Mouse (Mus musculus): Measurements from ENCODE around the gene Cryba1. TPM values are rescaled to one million over a fixed set of nuclear protein-coding genes. Genes with fewer than 3 reads are reported as not detected.

Gene Cryba1
- total RNA-seq, 2 experiments from 2014 or later: not detected

GRCm38 (mm10) chr11:77693026-77693425 is 32.1 kb downstream of the Cryba1 start:
- no peak overlapping the region for H3K4me3 ChIP-seq
- DNase-seq (ENCODE audit: low spot score in 2 of 2): no peak
- no peak overlapping the region for H3K27ac ChIP-seq
- no peak for TF ChIP-seq CTCF (conservative IDR thresholded peaks at IDR 0.05)

DNA sequence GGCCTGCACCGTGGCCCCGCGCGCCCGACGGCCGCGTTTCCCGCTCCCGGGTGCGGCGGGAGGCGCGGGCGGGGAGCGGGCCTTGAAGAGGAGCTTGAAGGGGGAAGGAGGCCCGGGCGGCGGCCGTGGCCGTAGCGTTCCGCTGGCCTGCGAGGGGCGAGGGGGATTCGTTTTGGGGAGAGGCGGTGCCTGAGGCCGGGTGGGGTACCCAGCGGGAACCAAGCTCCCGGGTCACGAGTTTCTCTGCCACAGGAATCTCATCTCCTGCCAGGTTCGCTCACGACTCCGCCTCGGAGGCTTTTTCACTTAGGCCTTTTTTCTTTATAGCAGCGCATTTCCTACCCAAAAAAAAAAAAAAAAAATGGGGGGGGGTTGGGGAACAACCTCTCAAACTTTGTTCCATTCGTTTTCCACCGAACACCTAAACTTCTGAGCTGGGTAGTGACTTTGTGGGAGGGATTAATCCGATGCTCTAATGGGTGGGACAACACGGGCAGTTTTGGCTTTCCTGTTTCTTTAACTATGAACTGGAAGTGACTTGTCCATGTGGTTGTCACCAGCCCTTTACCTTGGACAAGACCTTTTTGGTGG is 37.4 kb downstream of the Cryba1 start:
- Histone ChIP-seq H3K27ac (peak overlapping the region; percentile 98), H3K4me3 (peak overlapping the region; percentile 98)
- peak; percentile 5 to 27 for DNase-seq (ENCODE audit: low spot score in 2 of 2)
- no peak for TF ChIP-seq CTCF (conservative IDR thresholded peaks at IDR 0.05)

GRCm38 (mm10) chr11:77686841-77687540 is 38.1 kb downstream of the Cryba1 start:
- DNase-seq (ENCODE audit: low spot score in 2 of 2): peak; percentile 10 to 48
- H3K27ac ChIP-seq: peak overlapping the region; percentile 98
- peak overlapping the region; percentile 98 for H3K4me3 ChIP-seq
- no peak for TF ChIP-seq CTCF (conservative IDR thresholded peaks at IDR 0.05)

GRCm38 (mm10) chr11:77686346-77686840 is 38.7 kb downstream of the Cryba1 start:
- peak overlapping the region; percentile 98 for H3K4me3 ChIP-seq
- no peak for TF ChIP-seq CTCF (conservative IDR thresholded peaks at IDR 0.05)
- peak in 1 of 2 experiments; percentile 5 for DNase-seq (ENCODE audit: low spot score in 2 of 2)

DNA sequence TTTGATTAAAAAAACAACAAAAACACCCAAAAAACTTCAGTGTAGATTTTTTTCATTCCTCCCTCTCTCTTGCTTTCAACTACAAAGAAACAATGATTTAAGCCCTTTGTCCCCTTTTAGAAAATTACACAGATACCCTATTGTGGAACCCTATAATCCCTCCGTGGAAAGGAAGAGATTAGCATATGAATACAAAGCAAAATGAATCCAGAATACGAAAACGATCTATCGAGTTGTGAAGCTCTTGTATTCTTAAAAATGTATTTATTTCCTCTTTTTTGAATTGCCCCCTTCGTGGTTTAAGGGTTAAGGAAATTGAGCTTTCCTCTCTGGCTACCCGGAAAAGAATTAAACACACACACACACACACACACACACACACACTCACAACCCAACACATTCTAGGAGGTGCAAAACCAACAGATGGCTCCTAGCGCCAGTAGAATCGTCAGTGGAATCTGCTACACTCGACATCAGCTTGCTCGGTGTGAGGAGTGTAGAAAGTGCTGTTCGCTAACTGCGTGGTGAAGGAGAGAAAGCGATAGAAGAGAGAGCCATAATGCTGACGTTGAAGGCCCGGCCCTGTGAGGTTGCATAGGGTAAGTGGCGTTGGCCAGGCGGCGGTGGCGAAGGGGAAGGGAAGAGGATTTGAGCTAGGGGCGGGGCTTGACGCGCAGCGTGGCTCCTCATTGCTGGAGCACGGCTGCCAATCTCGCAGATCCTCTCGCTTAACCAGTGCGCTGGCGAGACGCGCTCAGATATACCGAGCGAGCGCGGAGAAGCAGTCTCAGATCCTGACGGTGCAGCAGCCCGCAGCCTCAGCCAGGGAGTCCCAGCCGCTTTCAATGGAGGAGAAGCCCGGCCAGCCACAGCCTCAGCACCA is 39.5 kb downstream of the Cryba1 start, which contains the start of gene Nufip2:
Nufip2 (plus strand) TSS at position 773 of the 883 bp plus-strand sequence.
- TF ChIP-seq CTCF (conservative IDR thresholded peaks at IDR 0.05): no peak
- Histone ChIP-seq H3K4me3 (peak within 1 kb of the TSS; percentile 98), H3K27ac (peak within 1 kb of the TSS; percentile 98)
- DNase-seq (ENCODE audit: low spot score in 2 of 2): peak; percentile 99

More at GRCm38 (mm10) chr11:77686346-77686840, 38.7 kb downstream of the Cryba1 start:
- peak overlapping the region; percentile 98 for H3K27ac ChIP-seq

GRCm38 (mm10) chr11:77684896-77685295 is 40.2 kb downstream of the Cryba1 start:
- TF ChIP-seq CTCF (conservative IDR thresholded peaks at IDR 0.05): no peak
- Histone ChIP-seq H3K4me3 (no peak overlapping the region), H3K27ac (peak overlapping the region; percentile 98)
- DNase-seq (ENCODE audit: low spot score in 2 of 2): no peak

DNA sequence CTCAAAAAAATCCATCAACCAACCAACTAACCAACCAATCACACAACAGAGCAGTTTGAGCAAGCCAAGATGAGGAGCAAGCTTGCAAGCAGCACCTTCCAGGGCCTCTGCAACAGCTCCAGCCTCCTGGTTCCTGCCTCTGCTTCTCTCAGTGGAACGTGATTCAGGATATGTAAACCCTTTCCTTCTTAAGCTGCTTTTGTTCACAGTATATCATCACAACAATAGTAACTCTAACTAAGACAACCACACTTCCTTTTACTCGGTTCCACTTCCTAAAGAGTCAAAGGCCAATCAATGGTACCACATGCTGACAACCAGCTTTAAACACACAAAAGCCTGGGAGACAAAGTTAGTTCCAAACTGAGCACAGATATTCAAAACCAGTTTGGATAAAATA is 45.1 kb downstream of the Cryba1 start:
- H3K27ac ChIP-seq: no peak overlapping the region
- TF ChIP-seq CTCF (conservative IDR thresholded peaks at IDR 0.05): no peak
- no peak for DNase-seq (ENCODE audit: low spot score in 2 of 2)
- no peak overlapping the region for H3K4me3 ChIP-seq

DNA sequence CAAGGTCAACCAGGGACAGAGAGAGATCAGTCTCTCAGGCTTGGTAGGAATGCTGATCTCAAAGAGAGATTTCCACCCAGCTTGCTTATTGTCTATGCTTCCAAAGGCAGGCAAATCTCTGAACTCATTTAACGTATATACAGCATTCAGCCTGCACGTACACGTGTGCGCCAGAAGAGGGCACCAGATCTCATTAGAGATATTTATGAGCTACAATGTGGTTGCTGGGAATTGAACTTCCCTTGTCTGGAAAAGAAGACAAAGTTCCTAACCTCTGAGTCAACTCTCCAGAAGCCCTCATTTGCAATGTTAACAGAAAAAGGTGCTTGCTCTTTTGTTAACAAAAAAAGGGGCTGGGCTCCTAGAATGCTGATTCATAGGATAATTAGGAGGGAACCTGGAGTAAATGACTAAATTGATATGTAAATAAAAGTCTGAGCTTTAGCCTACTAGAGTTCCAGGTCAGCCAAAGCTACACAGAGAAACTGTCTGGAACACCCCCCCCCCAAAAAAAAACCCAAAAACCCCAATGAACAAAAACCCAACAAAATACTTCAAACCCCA is 51.6 kb downstream of the Cryba1 start:
- Histone ChIP-seq H3K27ac (no peak overlapping the region), H3K4me3 (no peak overlapping the region)
- no peak for DNase-seq (ENCODE audit: low spot score in 2 of 2)
- TF ChIP-seq CTCF (conservative IDR thresholded peaks at IDR 0.05): peak; percentile 45

GRCm38 (mm10) chr11:77672746-77673145 is 52.3 kb downstream of the Cryba1 start:
- no peak for TF ChIP-seq CTCF (conservative IDR thresholded peaks at IDR 0.05)
- no peak overlapping the region for H3K27ac ChIP-seq
- DNase-seq (ENCODE audit: low spot score in 2 of 2): no peak
- no peak overlapping the region for H3K4me3 ChIP-seq

Other genes starting within 250 kb of the Cryba1 start
- 10 to 100 TPM; 80.1 to 81.7 TPM for gene Ankrd13b, start 235.6 kb downstream of the Cryba1 start, total RNA-seq (2021)
- gene Git1, start 231.7 kb downstream of the Cryba1 start, total RNA-seq (2021): 100 to 1,000 TPM; 295 to 316 TPM
- 1 to 10 TPM; 1.4 to 1.7 TPM for gene Abhd15, start 210.2 kb downstream of the Cryba1 start, total RNA-seq (2021)
- gene Trp53i13, start 209.3 kb downstream of the Cryba1 start, total RNA-seq (2021): 1 to 10 TPM; 5.7 to 7.4 TPM
- not detected for gene Gm10392, start 206.1 kb downstream of the Cryba1 start, total RNA-seq (2021)
- 100 to 1,000 TPM; 112 to 114 TPM for gene Taok1, start 117.5 kb downstream of the Cryba1 start, total RNA-seq (2021)
- 10 to 100 TPM; 68.4 to 83.7 TPM for gene Nufip2, start 39.1 kb downstream of the Cryba1 start, total RNA-seq (2021)
- 100 to 1,000 TPM; 137 to 156 TPM for gene Myo18a, start 38.0 kb upstream of the Cryba1 start, total RNA-seq (2021)
- not detected for gene Gm10277, start 62.5 kb upstream of the Cryba1 start, total RNA-seq (2021)
- gene Pipox, start 168.8 kb upstream of the Cryba1 start, total RNA-seq (2021): 1 to 10 TPM in 1 of 2 experiments, under 1 TPM in 1; 0.84 to 1.2 TPM
- 100 to 1,000 TPM; 154 to 159 TPM for gene Sez6, start 205.5 kb upstream of the Cryba1 start, total RNA-seq (2021)